Mouse (Mus musculus): ENCODE results near the gene P2rx6.
A peak's percentile ranks its signal among the peaks of the same experiment; 100 is the strongest.
"Not testable (repeated sequence)": the region's sequence is repeated elsewhere in the genome, so short reads cannot be mapped to it uniquely, and the experiment has no call there.

Gene P2rx6

GRCm38 (mm10) chr16:17563580-17563979 lies 1.9 kb downstream of the P2rx6 start:
- no peak for DNase-seq (ENCODE audit: low spot score)

GRCm38 (mm10) chr16:17564221-17564620 lies 2.5 kb downstream of the P2rx6 start:
- DNase-seq (ENCODE audit: low spot score), result no peak

GRCm38 (mm10) chr16:17564771-17565170 lies 3.1 kb downstream of the P2rx6 start:
- DNase-seq (ENCODE audit: low spot score), result no peak

GRCm38 (mm10) chr16:17566186-17566585 lies 4.5 kb downstream of the P2rx6 start:
- DNase-seq (ENCODE audit: low spot score), result no peak

- DNase-seq (ENCODE audit: low spot score), result peak; percentile 89
Measured at GRCm38 (mm10) chr16:17575870-17576824, 14.5 kb downstream of the P2rx6 start.

GRCm38 (mm10) chr16:17576825-17577215 lies 15.1 kb downstream of the P2rx6 start:
- no peak for DNase-seq (ENCODE audit: low spot score)

GRCm38 (mm10) chr16:17583064-17583463 lies 21.4 kb downstream of the P2rx6 start, which contains the start of gene Slc7a4:
Slc7a4 (minus strand) TSS chr16:17583214.
- DNase-seq (ENCODE audit: low spot score), result no peak

GRCm38 (mm10) chr16:17584555-17584954 lies 22.9 kb downstream of the P2rx6 start:
- no peak for DNase-seq (ENCODE audit: low spot score)

- DNase-seq (ENCODE audit: low spot score), result no peak
Measured at GRCm38 (mm10) chr16:17590731-17591130, 29.0 kb downstream of the P2rx6 start.

- no peak for DNase-seq (ENCODE audit: low spot score)
Measured at GRCm38 (mm10) chr16:17600944-17601562, 39.4 kb downstream of the P2rx6 start.

GRCm38 (mm10) chr16:17604941-17605340 lies 43.3 kb downstream of the P2rx6 start:
- DNase-seq (ENCODE audit: low spot score), result no peak

GRCm38 (mm10) chr16:17605684-17606083 lies 44.0 kb downstream of the P2rx6 start:
- no peak for DNase-seq (ENCODE audit: low spot score)

GRCm38 (mm10) chr16:17611383-17611782 lies 49.7 kb downstream of the P2rx6 start:
- no peak for DNase-seq (ENCODE audit: low spot score)

GRCm38 (mm10) chr16:17614740-17615139 lies 53.1 kb downstream of the P2rx6 start:
- DNase-seq (ENCODE audit: low spot score), result not testable (repeated sequence)

- DNase-seq (ENCODE audit: low spot score), result no peak
Measured at GRCm38 (mm10) chr16:17616212-17616611, 54.5 kb downstream of the P2rx6 start.

GRCm38 (mm10) chr16:17617922-17618565 lies 56.4 kb downstream of the P2rx6 start:
- peak; percentile 62 for DNase-seq (ENCODE audit: low spot score)

GRCm38 (mm10) chr16:17619198-17620105 lies 57.8 kb downstream of the P2rx6 start, which contains the start of gene Smpd4:
Smpd4 (plus strand) TSS chr16:17619354.
- DNase-seq (ENCODE audit: low spot score), result peak; percentile 92

GRCm38 (mm10) chr16:17621936-17622335 lies 60.3 kb downstream of the P2rx6 start:
- no peak for DNase-seq (ENCODE audit: low spot score)

- DNase-seq (ENCODE audit: low spot score), result no peak
Measured at GRCm38 (mm10) chr16:17625488-17626268, 64.0 kb downstream of the P2rx6 start.

- DNase-seq (ENCODE audit: low spot score), result no peak
Measured at GRCm38 (mm10) chr16:17626269-17626555, 64.5 kb downstream of the P2rx6 start.
